Mouse (Mus musculus) urinary bladder, postnatal 36 days (tissue): ENCODE measurements at regions not wholly inside any gene's neighbourhood (a gene's known extent, or its start where the extent isn't known, plus 50 kb on each side); places are given as distances from the start of the nearest gene placed in this dataset.

Experiments
- DNase-seq, 2 experiments: peaks; one replicate each; pipeline ENCODE4 v3.0.0; 2022; ENCODE audit warnings: low spot score in 2 of 2, mixed read lengths in 1 of 2

DNA sequence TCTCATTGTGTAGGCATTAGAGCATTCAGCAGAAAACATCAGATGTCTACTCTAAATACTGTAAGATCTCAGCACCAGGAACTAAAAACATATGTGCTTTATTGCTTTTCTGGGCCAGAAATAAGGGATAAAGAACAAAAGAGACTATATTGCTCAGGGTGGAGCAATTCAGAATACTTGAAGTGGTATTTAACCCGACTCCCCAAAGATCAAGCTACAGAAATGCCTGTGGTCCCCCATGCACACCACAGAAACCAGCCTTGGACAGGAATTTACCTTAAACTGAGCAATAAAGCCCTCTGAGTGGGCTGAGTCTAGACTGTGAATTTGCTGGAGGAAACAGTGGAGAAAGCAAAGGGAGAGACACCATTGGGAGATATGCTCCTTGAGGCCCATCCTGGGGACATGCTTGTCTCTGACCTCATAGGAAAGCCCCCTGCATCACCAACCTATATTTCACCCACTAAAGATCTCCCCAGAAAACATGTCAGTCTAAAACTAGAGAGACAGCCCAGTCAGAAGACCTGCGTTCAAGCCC lies 197.3 kb upstream of the 4930412O13Rik start:
- DNase-seq = no peak

DNA sequence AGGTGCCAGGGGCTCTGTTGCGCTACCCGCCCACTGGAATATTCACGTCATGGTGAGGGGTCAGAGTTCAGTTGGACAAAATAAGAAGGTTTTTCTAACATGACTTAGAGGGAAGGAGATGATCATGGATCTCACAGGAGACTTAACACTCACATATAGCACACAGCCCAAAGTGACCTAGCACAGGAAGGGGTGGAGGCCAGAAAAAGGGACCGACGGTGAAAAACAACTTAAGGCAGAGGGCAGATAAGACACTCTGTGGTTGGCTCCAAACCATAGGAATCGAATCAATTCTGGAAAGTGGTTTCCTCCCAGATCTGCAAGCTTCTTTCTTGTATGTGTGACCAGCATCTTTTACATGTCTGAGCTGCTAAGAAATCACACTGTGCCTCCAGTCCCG lies 192.9 kb upstream of the 4930412O13Rik start:
- no peak for DNase-seq

DNA sequence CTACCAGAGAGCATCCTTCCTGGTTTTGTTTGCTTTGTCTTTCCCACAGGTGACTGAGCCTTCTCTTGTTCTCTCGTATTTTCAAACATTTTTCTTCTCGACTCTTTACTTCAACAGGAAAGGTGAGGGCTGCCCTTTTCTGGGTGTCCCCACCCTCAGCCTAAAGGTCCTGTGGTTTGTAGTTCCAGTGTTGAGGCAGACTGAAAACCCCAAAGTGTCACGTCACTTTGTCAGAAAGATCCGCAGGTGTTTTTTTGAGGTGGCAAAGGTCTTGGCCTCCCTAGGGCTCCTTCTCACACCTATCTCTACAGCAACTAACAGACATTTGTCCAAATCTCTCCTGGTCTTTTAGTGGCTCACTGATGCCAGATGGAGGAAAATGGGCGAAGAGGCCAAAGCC lies 191.5 kb upstream of the 4930412O13Rik start:
- no peak for DNase-seq

DNA sequence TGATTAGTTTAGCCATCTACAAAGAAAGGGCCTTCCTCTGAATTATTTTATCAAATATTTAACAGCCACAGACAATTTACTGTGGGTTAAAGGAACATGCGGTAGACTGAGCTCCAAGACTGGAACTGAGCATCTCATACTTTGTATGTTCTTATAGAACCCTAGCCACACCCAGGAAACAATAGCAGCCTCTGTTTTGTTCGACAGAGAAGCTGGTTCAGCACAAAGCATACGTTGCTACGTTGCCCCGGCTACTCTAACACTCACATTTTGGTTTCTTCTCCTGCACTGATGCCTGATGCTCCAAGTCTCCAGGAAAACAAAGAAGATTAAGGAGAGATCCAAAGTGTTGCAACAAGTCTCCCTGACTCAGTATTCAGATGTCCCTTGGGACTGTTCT lies 189.5 kb upstream of the 4930412O13Rik start:
- DNase-seq = no peak

DNA sequence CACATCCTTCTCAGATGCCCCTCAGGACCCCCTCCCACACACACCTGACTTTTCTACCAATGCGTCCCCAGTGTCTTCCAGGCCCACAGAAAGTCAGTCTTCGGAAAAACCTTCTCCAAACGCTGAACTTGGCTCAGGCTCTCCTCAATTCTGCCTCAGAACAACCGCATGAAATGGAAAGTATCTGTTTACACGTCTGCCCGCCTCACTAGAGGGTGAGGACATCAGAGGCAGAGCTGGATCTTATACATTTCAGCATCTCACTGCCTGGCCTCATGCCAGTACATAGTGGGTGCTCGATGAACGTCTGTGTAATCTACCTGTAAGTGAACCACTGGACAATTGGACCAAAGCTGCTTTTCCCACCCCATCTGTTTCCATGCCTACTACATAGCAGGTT lies 189.1 kb upstream of the 4930412O13Rik start:
- DNase-seq = no peak

DNA sequence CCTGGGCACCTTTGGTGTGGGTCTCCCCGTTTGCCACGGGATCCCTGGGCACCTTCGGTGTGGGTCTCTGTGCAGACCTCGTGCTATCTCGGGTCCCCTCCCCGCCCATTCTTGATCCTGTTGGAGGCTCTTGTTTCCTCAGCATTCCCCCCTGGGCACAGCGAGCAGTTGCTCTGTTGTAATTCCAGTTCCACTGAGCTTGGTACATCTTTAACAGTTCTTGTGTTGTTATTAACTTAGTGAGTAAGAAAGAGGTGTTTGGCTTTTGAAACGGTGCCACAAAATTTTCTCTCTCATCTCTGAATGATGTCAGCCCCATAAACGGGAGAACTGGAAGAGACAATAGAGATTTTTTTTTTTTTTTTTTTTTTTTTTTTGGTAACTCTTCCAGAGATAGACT lies 187.7 kb upstream of the 4930412O13Rik start:
- no peak for DNase-seq

DNA sequence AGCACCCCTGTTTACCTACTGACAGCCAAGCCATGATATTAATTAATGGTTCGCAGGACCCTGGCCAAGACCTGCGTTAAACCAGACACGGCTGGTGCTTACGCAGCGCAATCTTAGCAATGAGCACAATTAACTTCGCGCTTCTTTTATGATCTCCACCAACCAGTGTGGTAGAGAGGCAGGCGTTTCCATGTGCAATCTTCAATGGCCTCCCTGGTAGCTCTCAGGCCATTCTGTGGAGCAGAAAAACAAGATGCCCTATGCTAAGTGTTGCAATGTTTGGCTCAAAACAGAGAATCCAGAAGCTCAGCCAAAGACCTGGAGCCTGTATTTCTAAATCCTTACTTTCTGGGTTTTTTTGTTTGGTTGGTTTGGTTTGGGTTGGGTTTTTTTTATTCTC lies 186.9 kb upstream of the 4930412O13Rik start:
- DNase-seq = no peak

DNA sequence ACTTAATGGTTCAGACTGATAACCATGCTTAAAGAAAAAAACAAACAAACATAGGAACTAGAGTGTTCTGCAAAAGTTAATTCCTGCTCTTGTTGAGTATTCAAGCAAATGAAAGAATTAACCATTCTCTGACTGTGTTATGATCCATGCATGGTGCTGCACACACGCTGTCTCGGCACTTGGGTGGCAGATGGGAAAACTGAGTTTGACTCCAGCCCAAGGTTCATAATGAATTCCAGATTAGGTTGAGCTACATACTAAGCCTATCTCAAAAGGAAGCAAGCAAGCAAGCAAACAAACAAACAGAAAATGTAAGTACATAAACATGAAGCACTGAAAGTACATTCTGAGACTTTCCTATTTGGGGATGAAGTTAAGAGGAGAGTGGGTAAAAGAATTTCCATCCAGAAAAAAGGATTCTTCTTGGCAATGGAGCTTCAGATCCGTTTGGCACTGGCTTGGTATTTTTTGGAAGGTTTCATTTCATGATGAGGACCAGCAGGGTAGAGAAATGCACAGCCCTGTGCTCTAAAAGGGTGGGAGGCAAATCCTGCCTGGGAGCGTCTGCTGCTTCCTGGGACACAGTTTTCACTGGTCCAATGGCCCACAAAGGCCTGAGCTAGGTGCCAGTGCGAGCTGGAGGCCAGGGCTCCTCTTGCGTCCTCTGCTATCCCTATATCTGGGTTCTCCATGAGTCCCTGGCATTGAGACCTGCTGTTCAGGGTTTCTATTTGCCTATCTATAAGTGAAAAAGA lies 183.3 kb upstream of the 4930412O13Rik start:
- no peak for DNase-seq

DNA sequence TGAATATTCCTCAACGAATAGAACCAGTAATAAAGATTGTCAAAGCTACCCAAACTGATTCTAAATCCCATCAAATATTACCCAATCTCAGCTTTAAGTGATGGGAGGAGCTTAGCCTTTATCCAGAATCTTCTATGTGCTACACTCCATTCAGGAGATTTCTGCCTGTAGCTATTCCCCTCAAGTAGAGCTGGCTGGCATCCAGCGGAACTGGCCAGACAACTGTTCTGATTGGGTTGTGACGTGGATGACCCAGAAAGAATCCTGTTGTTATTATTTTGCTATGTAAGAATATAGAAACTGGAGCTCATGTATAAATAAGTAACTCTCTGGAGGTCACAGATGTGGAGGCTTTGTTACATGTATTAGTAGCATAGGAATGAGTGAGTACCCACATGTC lies 176.8 kb upstream of the 4930412O13Rik start:
- no peak for DNase-seq

DNA sequence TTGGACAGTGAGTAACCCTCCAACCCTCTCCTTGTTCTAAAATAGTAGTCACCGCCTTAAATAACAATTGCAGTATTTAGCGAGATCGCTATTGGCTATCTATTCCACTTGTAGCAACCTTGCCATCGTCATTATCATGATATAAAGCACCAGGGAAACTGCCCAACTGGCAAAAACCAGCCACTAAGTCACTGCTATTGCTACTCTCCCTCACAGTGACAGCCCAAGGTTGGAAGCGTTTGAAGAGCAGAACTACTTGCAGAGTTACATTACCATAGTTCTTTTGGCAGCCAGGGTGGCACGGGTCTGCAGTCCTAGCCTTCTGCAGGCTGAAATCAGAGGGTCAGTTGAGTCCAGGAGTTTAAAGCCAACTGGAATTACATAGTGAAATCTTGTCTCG lies 171.6 kb upstream of the 4930412O13Rik start:
- no peak for DNase-seq

DNA sequence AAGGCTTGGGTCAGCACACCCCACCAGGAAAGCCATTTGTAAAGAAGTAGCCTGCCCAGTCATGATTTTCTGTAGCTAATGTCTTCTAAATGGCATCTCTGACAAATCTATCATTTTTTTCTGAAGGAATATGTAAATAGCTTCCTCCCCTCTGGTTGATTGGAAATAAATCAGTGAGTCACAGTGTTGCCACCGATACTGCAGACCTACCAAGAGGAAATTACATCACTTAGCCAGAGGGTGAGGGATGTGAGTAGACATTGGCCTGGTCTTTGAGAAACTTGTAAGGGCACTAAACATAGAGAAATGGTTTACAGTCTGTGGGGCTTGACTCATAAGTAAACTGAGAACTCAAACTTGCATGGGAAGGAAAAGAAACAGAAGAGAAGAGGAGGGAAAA lies 163.1 kb upstream of the 4930412O13Rik start:
- DNase-seq = no peak

DNA sequence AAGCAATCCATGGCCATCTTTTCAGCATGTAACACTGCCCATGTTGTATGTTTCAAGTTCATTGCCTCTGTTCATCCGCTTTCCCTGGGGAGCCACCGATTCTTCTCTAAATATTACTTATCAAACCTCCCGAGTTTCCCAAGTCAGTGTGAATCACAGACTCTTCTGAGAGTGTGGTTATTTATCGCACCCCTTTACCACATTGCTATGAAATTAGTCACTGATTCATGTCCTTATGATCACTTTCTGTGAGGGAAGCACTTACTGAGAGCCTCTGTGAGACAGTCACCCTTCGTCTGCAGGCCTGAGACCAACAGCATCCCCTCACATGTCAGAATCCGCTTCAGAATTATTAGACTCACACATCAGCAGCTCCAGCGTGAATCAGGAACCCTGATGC lies 147.8 kb upstream of the 4930412O13Rik start:
- no peak for DNase-seq

DNA sequence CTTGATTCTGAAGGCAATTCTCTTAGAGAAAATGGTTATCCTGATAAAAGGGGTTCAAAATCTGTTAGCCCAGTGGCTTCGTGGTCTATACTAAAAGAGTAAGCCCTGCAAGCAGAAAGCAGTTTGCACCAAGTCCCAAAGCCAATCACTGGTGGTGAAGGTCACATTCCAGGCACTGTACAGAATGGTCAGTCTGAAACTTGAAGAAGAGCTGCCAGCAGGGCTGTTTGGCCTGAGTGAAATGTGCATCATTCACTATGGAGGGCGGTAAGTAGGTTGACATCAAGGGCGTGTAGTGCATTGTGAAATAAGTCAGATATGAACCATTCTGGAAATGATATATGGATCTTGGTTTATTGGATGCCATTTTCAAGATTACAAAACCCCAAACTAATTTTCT lies 136.9 kb upstream of the 4930412O13Rik start:
- no peak for DNase-seq

DNA sequence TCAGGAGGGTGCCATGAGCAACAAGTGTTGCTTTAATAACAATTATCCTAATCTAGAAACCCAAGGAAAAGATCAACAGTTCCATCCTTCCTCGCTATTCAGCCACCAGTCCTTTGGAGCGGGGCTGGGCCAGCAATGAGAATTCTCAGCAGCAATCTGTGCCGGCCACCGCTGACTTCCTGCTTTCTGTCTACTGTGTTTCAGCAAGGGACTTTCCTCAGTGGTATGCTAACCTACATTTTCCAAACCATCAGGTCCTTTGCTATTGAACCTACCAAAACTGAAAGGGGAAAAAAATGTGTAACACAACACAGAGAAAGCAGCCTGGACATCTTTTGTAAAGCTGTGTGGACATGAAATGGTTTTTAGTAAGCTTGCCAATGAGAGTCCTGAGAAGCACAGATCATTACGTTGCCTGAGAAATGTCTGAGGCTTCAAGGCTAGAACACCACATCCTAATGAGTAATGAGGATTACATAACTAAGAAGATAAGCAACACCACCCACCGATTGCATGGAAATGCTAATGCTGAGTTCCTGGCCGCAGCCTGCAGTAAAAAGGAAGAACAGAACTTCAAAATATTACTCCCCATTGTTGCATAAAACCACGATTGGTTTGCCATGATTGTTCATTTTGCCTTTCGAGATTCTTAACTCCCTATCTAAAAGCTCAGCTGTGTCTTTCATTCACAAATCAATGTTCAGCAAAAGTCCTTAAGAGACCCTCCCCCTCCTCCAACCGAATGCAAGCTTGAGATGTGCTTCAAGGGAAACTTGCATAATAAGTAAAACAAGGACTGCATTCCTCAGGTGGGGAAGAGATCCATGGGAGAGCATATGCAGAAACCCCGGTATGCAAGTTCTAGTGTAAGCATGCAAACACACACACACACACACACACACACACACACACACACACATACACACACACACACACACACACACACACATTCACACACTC lies 130.9 kb upstream of the 4930412O13Rik start:
- peak in 1 of 2 experiments; percentile 5 for DNase-seq

DNA sequence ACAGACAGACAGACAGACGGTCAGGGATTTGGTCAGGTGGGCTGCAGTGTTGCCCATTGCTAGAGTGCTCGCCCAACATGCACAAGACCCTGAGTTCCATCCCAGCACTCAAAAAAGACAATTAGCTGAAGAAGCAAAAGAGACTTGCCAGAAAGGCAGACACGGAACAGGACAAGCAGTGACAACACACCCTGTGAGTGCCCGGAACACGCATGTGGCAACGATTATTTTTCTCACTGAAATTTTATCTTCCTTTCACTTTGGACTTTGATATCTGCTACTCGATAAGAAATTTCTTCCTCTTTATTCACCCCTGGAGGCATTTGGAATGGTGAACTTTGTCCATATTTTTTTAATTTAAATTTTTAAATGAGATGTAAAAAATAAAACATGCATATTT lies 127.4 kb upstream of the 4930412O13Rik start:
- no peak for DNase-seq

DNA sequence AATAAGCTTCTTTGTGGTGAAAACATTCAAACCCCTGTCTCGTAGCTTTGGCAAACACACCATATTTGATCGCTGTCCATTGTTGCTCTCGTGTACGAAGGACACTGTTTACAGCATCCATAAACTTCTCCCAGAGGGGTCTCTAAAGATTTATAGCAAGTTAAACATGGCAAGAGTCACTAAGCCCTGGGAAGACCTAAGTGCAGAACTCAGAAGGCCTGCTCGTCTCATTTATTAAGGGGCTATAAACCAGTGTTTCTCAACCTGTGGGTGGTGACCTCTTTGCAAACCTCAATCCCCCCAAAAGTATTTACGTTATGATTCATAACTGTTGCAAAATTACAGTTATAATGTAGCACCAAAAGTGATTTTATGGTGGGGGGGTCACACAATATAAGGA lies 126.9 kb upstream of the 4930412O13Rik start:
- DNase-seq = no peak

DNA sequence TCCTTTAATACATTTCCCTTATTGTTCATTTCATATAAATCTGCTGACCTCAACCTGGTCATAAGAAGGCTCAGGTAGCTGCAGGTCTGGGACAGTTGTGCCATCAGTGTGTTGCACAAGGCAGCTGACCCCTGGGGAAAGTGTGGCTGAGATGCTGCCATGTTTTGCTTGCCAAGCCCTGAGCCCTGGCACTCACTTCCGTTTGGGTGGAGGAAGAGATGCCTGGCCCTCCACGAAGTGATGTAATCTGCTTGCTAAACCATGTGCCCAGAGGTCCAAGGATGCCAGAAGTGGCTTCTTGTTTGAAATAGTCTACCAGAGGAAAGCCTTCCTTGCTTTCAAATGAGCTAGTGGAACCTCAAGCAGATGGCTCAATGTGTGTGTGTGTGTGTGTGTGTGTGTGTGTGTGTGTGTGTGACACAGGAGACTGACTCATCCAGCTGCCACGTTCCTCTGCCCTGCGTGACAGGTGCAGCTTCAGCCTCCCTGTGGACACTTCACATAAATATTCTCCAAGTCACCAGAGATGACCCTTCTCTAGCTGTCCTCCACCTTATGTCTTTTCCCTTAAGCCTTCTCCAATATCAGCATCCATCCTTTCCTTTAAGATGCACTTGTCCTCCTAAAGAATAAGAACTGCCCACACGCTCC lies 123.2 kb upstream of the 4930412O13Rik start:
- DNase-seq = peak in 1 of 2 experiments; percentile 38

DNA sequence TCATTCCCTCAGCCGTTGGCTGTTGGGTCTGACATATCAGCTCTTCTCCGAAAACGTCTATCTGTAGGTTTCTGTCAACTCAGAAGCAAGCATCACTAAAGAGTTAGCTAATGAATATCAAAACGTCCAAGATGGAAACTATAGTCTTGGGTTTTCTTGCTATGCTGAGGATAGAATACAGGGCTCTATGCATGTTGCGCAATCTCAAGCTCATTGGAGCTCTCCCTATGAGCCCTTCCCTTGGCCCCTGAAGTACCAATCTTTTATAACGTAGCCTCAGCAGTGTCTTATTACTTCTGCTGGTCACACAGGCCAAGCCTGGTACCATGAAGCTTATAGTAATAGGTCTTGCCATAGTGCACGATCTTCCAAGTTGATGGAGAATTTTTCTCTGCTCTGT lies 122.1 kb upstream of the 4930412O13Rik start:
- no peak for DNase-seq

DNA sequence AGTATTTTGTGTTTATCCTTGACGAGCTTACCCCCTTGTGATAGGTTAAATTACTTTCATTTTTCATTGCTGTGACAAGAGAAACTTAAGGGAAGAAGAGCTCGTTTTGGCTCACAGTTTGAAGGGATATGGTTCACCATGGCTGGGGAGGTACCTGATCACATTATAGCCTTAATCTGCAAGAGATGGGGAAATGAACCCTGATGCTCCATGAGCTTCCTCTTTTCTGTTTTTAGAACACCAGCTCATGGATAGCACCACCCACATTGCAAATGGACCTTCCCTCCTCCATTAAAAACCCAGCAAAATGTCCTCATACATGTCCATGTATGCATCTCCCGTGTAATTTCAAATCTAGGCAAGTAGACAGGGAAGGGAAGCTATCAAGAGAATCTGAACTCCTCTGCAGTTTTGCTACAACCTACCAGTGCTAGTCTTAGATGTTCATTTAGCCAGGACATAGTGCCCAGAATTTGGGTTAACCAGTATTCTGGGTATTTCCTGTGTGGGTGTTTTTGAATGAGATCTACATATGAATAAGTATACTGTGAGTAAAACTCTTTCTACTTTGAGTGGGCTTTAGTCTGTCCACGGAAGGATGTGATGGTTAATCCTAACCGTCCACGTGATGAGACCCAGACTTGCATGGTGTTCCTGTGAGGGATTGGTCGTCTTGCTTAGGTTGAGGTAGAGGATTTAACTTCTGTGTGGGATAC lies 121.5 kb upstream of the 4930412O13Rik start:
- no peak for DNase-seq

DNA sequence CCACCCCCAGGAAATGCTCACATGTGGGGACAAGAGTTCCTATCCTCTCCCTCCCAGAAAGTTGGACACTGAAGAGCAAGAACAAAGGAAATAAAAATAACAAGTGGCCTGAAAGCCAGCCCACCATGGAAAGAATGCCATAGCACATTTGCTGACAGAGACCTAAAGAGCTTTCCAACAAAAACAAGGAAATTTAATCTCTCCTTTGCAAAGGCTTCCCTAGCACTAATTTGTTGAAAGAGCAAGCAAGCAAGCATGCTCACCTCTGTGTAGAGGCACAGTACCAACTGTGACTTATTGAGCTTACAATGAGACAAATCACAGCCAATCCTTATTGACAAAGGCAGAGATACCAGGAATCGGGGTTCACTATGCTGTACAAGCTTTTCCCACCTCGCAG lies 100.9 kb upstream of the 4930412O13Rik start:
- no peak for DNase-seq

DNA sequence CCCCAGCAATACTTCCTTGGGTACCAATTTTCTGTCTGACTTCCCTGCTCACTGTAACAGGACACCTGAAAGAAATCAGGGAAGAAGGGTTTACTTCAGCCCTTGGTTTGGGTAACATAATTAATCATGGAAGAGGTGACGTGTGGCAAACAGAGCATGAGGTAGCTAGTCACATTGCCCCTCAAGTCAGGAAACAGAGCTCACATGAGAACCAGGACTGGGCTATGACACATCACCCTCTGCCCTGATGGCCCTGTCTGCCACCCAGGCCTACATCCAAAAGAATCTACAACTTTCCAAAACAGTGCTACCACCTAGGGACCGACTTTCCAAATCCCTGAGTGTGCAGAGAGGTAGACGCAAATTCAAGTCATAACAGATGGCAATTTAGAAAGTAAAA lies 98.4 kb upstream of the 4930412O13Rik start:
- no peak for DNase-seq

DNA sequence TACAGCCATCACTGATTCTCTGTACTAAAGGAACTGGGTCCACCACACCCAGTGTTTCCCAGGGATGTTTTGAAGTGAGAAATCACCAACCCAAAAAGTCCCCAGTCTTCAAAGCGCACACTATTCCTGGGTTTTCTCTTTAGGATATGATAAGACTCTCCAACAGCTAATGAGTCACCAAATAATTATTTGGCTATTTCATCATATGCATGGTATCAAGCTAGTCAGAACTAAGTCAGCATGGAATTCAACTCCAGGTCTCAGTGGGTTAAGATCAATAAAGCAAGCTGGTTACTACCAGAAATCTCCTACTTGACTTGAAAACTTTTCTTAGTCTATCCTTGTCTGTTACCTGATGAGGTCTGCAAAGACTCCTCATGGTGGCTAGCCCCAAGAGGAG lies 89.1 kb upstream of the 4930412O13Rik start:
- no peak for DNase-seq
